Comparison of ENCODE assay signal across 14 mouse cellular contexts in genomic region chr12:12972756-12973435, GRCm38 (mm10). TPM values are rescaled to one million over a fixed set of nuclear protein-coding genes. Genes with fewer than 3 reads are reported as not detected.
DNase-seq lines count a peak whose midpoint lies in the region; ATAC-seq lines count a peak whose summit lies in the region.
"Had no signal": no experiment of that assay in that cellular context is flagged by ENCODE, and none has a peak within 500 bp of the region (broad histone marks: within the 10 kb centered on the region; RNA-seq: fewer than 3 reads in every experiment).

No protein-coding gene starts in this region.

- H3K4me3 ChIP-seq in lung, embryonic 16.5 days (ENCODE audit: low read length), result no peak overlapping the region
- H3K4me3 ChIP-seq in intestine, embryonic 15.5 days (replicated peaks), result no peak overlapping the region
- H3K4me3 ChIP-seq: forebrain, embryonic 10.5 days; liver, embryonic 15.5 days; megakaryocyte, embryonic 14.5 days; myocyte had no signal

- no peaks in the 10 kb centered on the region for H3K4me1 ChIP-seq in lung, embryonic 16.5 days (replicated peaks; ENCODE audit: control insufficient read depth, insufficient read depth, low read length)
- peaks cover 8% of the 10 kb centered on the region; the same call in 1 of the 2 replicates for H3K4me1 ChIP-seq in intestine, embryonic 15.5 days (replicated peaks)
- H3K4me1 ChIP-seq: liver, embryonic 15.5 days; megakaryocyte, embryonic 14.5 days had no signal

- 0 out of 2 replicates have a peak, but pooled peaks have one; percentile 34 for ATAC-seq in lung, embryonic 16.5 days (ENCODE audit: low read depth)
- no peak for ATAC-seq in intestine, embryonic 15.5 days

- no peaks in the 10 kb centered on the region for H3K9me3 ChIP-seq in lung, embryonic 16.5 days (ENCODE audit: control insufficient read depth, low read length)
- H3K9me3 ChIP-seq in intestine, embryonic 15.5 days, result no peaks in the 10 kb centered on the region
- H3K9me3 ChIP-seq: forebrain, embryonic 10.5 days; liver, embryonic 15.5 days; megakaryocyte, embryonic 14.5 days had no signal

- no peak for DNase-seq in lung, postnatal 4 days
- DNase-seq in heart, adult 18-20 months, result peak; percentile 29 to 38
- DNase-seq in layer of hippocampus, postnatal 14 days (ENCODE audit: low spot score in 2 of 2), result no peak
- no peak for DNase-seq in left cerebral cortex, postnatal 25 days (ENCODE audit: low spot score in 2 of 2)
- no peak for DNase-seq in spleen, postnatal 14 days (ENCODE audit: low spot score in 2 of 2)
- DNase-seq: cerebellum, adult 9-10 months; gastrocnemius, postnatal 36 days had no signal

- no peak overlapping the region for H3K9ac ChIP-seq in lung, embryonic 16.5 days (ENCODE audit: low read length)
- no peak overlapping the region for H3K9ac ChIP-seq in intestine, embryonic 15.5 days
- H3K9ac ChIP-seq: liver, embryonic 15.5 days had no signal

- WGBS in lung, embryonic 16.5 days, result 35% methylated on average over 8 of the region's 8 CpGs
- 28% methylated on average over 8 of the region's 8 CpGs for WGBS in intestine, embryonic 15.5 days

- no peak overlapping the region for H3K27ac ChIP-seq in lung, embryonic 16.5 days (ENCODE audit: low read length)
- H3K27ac ChIP-seq in intestine, embryonic 15.5 days, result peak overlapping the region; percentile 57
- H3K27ac ChIP-seq: forebrain, embryonic 10.5 days; liver, embryonic 15.5 days had no signal

- no peak overlapping the region for H3K4me2 ChIP-seq in lung, embryonic 16.5 days (ENCODE audit: low read depth, low read length)
- no peak overlapping the region for H3K4me2 ChIP-seq in intestine, embryonic 15.5 days (replicated peaks)
- H3K4me2 ChIP-seq: liver, embryonic 15.5 days had no signal

- no peaks in the 10 kb centered on the region for H3K36me3 ChIP-seq in lung, embryonic 16.5 days (ENCODE audit: control insufficient read depth, insufficient read depth, low read length)
- no peaks in the 10 kb centered on the region for H3K36me3 ChIP-seq in intestine, embryonic 15.5 days
- H3K36me3 ChIP-seq: forebrain, embryonic 10.5 days; liver, embryonic 15.5 days had no signal

- no peaks in the 10 kb centered on the region for H3K27me3 ChIP-seq in lung, embryonic 16.5 days (ENCODE audit: control insufficient read depth, insufficient read depth, low read depth, low read length)
- no peaks in the 10 kb centered on the region for H3K27me3 ChIP-seq in intestine, embryonic 15.5 days (replicated peaks)
- H3K27me3 ChIP-seq: CH12.LX; liver, embryonic 15.5 days had no signal

- intact Hi-C loops in left cerebral cortex, postnatal 25 days (cut with DNase I), result no loop called here

RNA-seq across cellular contexts. Expression of gene Mycn, which starts 31.2 kb away (rescaled TPM):
- polyA plus RNA-seq in lung, embryonic 16.5 days (2015; fragmentation: Nextera tagmentation; extraction: Ambion mirVana), result 31.2 and 37.2 TPM in 2 replicates
- 1 to 10 TPM in 1 of 2 experiments, under 1 TPM in 1; 0.62 to 2.0 TPM for total RNA-seq in heart, adult 18-20 months (2021)
- 72.5 and 89.8 TPM in 2 replicates for polyA plus RNA-seq in intestine, embryonic 15.5 days (2015; fragmentation: Nextera tagmentation; extraction: Ambion mirVana)
- 10 to 100 TPM; 19.1 to 21.3 TPM for total RNA-seq in layer of hippocampus, postnatal 14 days (2021)
- total RNA-seq in left cerebral cortex, postnatal 25 days (2021), result 10 to 100 TPM; 12.9 to 13.3 TPM
- total RNA-seq: CH12.LX had no signal

Comparison
In these comparisons a context has a peak if more than half of its experiments do, and no peak if none do; other contexts are left out.
1. DNase-seq: peak in heart, adult 18-20 months (2 of 2); none in lung, postnatal 4 days (0 of 2), layer of hippocampus, postnatal 14 days (0 of 2), left cerebral cortex, postnatal 25 days (0 of 2) and spleen, postnatal 14 days (0 of 2).
2. RNA of gene Mycn, which starts 31.2 kb away (total RNA-seq): 19.1 to 21.3 TPM in layer of hippocampus, postnatal 14 days and 12.9 to 13.3 TPM in left cerebral cortex, postnatal 25 days; 0.62 to 2.0 TPM in heart, adult 18-20 months; every median in the first group is over 4 times any median in the second.